Mouse (Mus musculus): ENCODE measurements around the gene Calm1. TPM values are rescaled to one million over a fixed set of nuclear protein-coding genes. Genes with fewer than 3 reads are reported as not detected.
A peak's percentile ranks its signal among the peaks of the same experiment; 100 is the strongest.

Calm1 gene
- polyA plus RNA-seq (2015; fragmentation: Nextera tagmentation; extraction: Ambion mirVana) = 2,617 and 2,778 TPM in 2 replicates

DNA sequence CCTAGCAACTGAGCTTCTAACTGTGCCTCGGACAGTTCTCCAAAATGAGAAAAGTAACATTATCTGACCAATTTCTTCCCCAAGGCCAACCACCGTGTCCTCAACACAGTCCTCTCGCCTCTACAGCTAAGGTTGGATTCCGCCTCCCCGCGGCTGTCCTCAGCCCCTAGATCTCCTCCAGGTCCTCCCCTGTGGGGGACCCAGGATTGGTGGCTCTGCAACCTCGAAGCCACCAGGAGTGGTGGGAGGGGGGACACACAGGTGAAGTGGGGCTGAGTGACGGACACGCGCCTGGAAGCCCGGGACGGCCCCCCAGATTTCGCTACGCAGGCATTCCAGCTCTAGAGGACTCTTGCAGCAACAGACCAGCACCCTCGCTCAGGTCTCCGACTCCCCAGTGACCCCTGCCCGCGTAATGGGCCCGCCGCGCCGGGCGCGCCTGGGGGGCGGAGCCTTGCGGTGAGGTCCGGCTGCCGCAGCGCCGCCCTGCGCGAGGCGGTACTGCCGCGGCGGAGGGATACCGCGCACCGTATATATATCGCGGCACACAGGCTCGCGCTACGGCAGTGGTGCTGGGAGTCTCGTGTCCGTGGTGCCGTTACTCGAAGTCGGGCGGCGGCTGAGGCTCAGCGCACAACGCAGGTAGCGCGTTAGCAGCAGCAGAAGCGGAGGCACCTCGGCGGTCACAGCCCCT lies at the start of gene Calm1:
Gene Calm1 (plus strand): TSS at position 469 of the 694 bp plus-strand sequence.
- peak; percentile 88 for ATAC-seq (ENCODE audit: low FRiP score, low read depth)
- peak within 1 kb of the TSS; percentile 94 for H3K27ac ChIP-seq (replicated peaks)
- H3K4me3 ChIP-seq = peak within 1 kb of the TSS; percentile 100
- peaks cover 28% of the 10 kb centered on the region for H3K4me1 ChIP-seq (replicated peaks)
- H3K9me3 ChIP-seq = no peaks in the 10 kb centered on the region
- under 1% methylated on average over 58 of the region's 58 CpGs for WGBS
- H3K4me2 ChIP-seq = peak within 1 kb of the TSS; percentile 96
- peak within 1 kb of the TSS; percentile 100 for H3K9ac ChIP-seq
- H3K27me3 ChIP-seq = no peaks in the 10 kb centered on the region
- peaks cover 14% of the 10 kb centered on the region for H3K36me3 ChIP-seq

- Histone ChIP-seq H3K4me1 (replicated peaks) (no peaks in the 10 kb centered on the region), H3K4me2 (no peak overlapping the region), H3K36me3 (peaks cover 21% of the 10 kb centered on the region), H3K9me3 (no peaks in the 10 kb centered on the region), H3K27ac (replicated peaks) (no peak overlapping the region), H3K9ac (no peak overlapping the region), H3K27me3 (no peaks in the 10 kb centered on the region), H3K4me3 (no peak overlapping the region)
- ATAC-seq (ENCODE audit: low FRiP score, low read depth) = no peak
- WGBS = 89% methylated on average over 7 of the region's 7 CpGs
Observed at GRCm38 (mm10) chr12:100152466-100152865, 46.8 kb upstream of the Calm1 start.

DNA sequence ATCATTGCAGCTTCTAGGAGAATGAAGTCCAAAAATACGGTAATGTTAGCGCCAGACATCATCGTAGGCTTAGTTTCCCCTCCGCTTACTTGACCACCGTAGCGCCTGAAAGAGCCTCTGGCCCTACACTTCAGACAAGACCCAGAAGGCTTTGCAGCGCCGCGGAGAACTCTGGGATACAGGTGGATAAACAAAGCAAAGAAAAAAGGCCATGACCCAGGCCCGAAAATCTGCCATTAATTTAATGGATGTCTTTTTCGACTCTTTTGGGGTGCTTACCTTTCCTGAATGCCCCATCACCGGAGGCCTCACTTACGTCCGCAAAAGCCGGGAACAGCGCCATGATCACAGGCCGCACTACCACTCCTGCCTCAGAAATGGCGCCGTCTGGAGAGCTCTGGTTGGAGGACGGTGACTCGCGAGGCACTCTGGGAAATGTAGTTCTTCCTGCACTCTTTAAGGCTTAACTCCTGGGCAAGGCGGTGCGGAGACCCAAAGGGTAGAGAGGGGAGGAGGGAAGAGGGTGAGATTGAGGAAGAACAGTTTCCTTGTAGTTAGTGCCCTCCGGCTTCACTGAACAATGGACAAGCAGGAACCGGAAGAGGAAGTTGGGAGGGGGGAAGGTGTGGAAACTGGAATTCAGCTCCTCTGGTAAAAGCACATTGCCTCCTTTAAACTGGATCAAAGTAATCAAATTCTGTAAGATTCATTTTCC lies 39.8 kb upstream of the Calm1 start, which contains the start of gene Nrde2:
Gene Nrde2 (minus strand): TSS at position 393 of the 715 bp plus-strand sequence.
- Histone ChIP-seq H3K27ac (replicated peaks) (peak within 1 kb of the TSS; percentile 81), H3K9me3 (no peaks in the 10 kb centered on the region), H3K9ac (peak within 1 kb of the TSS; percentile 65), H3K4me1 (replicated peaks) (peaks cover 13% of the 10 kb centered on the region), H3K4me3 (peak within 1 kb of the TSS; percentile 58), H3K36me3 (no peaks in the 10 kb centered on the region), H3K27me3 (no peaks in the 10 kb centered on the region), H3K4me2 (peak within 1 kb of the TSS; percentile 64)
- peak; percentile 99 for ATAC-seq (ENCODE audit: low FRiP score, low read depth)
- WGBS = 0% methylated on average over 26 of the region's 26 CpGs

DNA sequence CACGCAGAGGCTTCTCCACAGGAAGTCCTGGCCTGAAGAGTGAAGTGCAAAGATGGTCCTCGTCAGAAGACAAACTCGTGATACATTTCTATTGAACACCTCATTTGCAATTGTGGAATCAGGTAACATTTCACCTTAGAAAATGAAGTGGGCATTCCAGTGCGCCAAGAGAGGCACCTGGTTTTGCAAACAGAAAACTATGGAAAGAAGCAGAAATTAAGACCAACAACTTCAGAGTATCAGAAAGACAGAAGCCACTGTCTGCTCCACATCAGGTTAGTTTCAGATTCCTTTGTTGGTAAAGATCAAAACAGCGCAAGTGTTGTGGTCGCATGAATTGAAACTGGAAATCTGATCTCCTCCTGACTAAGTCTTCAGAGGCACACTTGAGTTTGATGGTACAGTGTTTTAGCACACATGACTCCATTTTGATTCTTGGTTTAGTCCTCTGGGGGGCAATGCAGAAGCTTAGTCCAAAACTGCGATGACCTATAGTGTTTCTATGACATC lies 34.2 kb upstream of the Calm1 start:
- Histone ChIP-seq H3K27ac (replicated peaks) (no peak overlapping the region), H3K9me3 (no peaks in the 10 kb centered on the region), H3K4me3 (no peak overlapping the region), H3K27me3 (no peaks in the 10 kb centered on the region), H3K9ac (no peak overlapping the region), H3K4me2 (no peak overlapping the region), H3K4me1 (replicated peaks) (peaks cover 18% of the 10 kb centered on the region), H3K36me3 (no peaks in the 10 kb centered on the region)
- 74% methylated on average over 7 of the region's 7 CpGs for WGBS
- ATAC-seq (ENCODE audit: low FRiP score, low read depth) = no peak

DNA sequence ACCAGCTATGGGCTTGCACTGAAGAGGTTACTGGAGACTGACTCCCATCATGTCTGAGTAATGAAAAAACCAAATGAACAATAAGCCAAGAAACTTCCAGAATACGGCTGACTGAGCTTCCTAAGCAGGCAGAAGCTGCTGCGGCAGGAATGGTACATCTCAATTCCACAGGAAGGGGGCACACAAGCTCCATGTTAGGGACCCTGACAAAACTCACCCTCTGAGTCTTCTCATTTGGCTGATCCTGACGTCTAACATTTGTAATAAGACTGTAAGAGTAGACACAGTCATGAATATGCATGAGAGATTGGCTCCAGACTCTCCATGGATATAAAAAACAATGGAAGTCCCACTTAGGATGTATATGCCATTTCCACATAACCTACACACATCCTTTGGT lies 33.1 kb upstream of the Calm1 start:
- 12% methylated on average over 3 of the region's 3 CpGs for WGBS
- H3K4me3 ChIP-seq = no peak overlapping the region
- no peak overlapping the region for H3K9ac ChIP-seq
- H3K4me2 ChIP-seq = no peak overlapping the region
- no peaks in the 10 kb centered on the region for H3K27me3 ChIP-seq
- H3K36me3 ChIP-seq = no peaks in the 10 kb centered on the region
- peak overlapping the region; percentile 59; the same call in 1 of the 2 replicates for H3K27ac ChIP-seq (replicated peaks)
- H3K4me1 ChIP-seq (replicated peaks) = peaks cover 18% of the 10 kb centered on the region
- no peaks in the 10 kb centered on the region for H3K9me3 ChIP-seq
- peak; percentile 81 for ATAC-seq (ENCODE audit: low FRiP score, low read depth)

DNA sequence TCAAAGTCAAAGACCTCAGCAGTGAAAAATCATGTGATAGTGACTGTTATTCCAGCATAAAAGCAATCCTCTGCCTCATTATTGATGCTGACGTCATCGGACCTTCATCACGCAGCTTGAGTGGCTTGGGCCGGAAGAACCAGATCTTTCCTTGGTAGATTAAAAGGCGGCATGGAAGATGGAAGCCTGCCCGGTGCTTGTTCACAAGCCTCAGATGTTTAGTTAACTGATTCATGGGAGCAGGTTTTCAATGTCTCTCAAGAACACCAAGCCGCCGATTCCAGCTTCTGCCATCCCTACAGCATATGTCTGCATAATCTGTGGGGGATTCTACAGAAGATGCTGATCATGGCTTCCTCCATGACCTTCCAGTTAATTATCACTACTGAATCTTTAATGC lies 32.3 kb upstream of the Calm1 start:
- Histone ChIP-seq H3K36me3 (no peaks in the 10 kb centered on the region), H3K27me3 (no peaks in the 10 kb centered on the region), H3K9me3 (no peaks in the 10 kb centered on the region), H3K4me2 (no peak overlapping the region), H3K4me3 (no peak overlapping the region), H3K9ac (no peak overlapping the region), H3K4me1 (replicated peaks) (peaks cover 18% of the 10 kb centered on the region), H3K27ac (replicated peaks) (peak overlapping the region; percentile 59; the same call in 1 of the 2 replicates)
- ATAC-seq (ENCODE audit: low FRiP score, low read depth) = no peak
- 63% methylated on average over 8 of the region's 8 CpGs for WGBS

DNA sequence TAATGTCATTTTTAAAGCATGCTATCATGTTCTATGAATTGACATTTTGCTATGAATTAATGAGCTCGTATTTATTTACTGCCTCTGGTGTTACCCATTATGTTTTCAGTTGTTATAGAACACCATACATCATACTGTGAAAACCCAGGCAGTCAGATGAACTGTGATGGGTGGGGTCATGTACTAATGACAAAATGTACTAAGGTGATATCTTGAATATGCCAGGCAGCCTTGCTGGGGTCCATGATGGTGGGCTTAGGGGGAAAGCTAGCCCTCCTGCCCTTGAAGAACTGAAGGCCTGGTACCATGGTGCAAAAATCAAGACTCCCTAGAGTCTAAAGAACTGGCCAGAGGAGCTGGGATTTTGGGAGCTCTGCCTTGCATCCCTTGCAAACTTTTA lies 31.7 kb upstream of the Calm1 start:
- no peaks in the 10 kb centered on the region for H3K9me3 ChIP-seq
- H3K4me1 ChIP-seq (replicated peaks) = peaks cover 18% of the 10 kb centered on the region
- no peak for ATAC-seq (ENCODE audit: low FRiP score, low read depth)
- no peak overlapping the region; the same call in 1 of the 2 replicates for H3K4me2 ChIP-seq
- no peaks in the 10 kb centered on the region for H3K27me3 ChIP-seq
- peak overlapping the region; percentile 70 for H3K27ac ChIP-seq (replicated peaks)
- H3K36me3 ChIP-seq = no peaks in the 10 kb centered on the region
- no peak overlapping the region for H3K4me3 ChIP-seq
- WGBS = 84% methylated on average over 1 of the region's 1 CpGs
- H3K9ac ChIP-seq = no peak overlapping the region

- Histone ChIP-seq H3K9me3 (no peaks in the 10 kb centered on the region), H3K4me3 (peak overlapping the region; percentile 18; the same call in 1 of the 2 replicates), H3K4me2 (peak overlapping the region; percentile 47), H3K27ac (replicated peaks) (peak overlapping the region; percentile 70), H3K36me3 (no peaks in the 10 kb centered on the region), H3K27me3 (no peaks in the 10 kb centered on the region), H3K9ac (peak overlapping the region; percentile 14; the same call in 1 of the 2 replicates), H3K4me1 (replicated peaks) (peaks cover 18% of the 10 kb centered on the region)
- WGBS = 12% methylated on average over 28 of the region's 28 CpGs
- peak; percentile 80 for ATAC-seq (ENCODE audit: low FRiP score, low read depth)
Observed at GRCm38 (mm10) chr12:100167931-100168871, 31.0 kb upstream of the Calm1 start.

DNA sequence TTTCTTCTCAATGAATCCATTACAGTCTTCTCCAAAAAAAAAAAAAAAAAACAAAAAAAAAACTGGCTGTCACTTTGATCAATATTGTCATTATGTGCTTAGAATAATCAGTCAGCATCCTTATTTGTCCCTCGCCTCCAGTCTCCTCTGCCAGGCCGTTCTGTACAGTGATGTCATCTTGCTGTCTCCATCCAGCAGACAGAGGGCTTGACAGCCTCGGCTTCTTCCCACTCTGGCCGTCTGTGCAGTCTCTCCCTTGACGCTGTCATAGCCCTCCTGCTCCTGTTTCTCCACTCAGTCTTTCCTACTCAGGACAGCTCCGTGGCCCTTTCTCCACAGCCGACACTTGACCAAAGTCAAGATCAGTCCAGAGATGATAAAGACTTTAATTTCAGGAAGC lies 26.8 kb upstream of the Calm1 start:
- peaks cover 15% of the 10 kb centered on the region for H3K4me1 ChIP-seq (replicated peaks)
- H3K27ac ChIP-seq (replicated peaks) = no peak overlapping the region
- no peak overlapping the region for H3K4me3 ChIP-seq
- WGBS = 68% methylated on average over 7 of the region's 7 CpGs
- no peak overlapping the region for H3K9ac ChIP-seq
- H3K36me3 ChIP-seq = no peaks in the 10 kb centered on the region
- H3K27me3 ChIP-seq = no peaks in the 10 kb centered on the region
- no peak overlapping the region for H3K4me2 ChIP-seq
- no peaks in the 10 kb centered on the region for H3K9me3 ChIP-seq
- no peak for ATAC-seq (ENCODE audit: low FRiP score, low read depth)

GRCm38 (mm10) chr12:100176469-100177056 lies 22.7 kb upstream of the Calm1 start:
- H3K4me3 ChIP-seq = no peak overlapping the region
- peak overlapping the region; percentile 43 for H3K27ac ChIP-seq (replicated peaks)
- H3K4me1 ChIP-seq (replicated peaks) = 0 out of 2 replicates have a peak, but pooled peaks cover 4% of the 10 kb centered on the region
- ATAC-seq (ENCODE audit: low FRiP score, low read depth) = peak; percentile 83
- H3K36me3 ChIP-seq = no peaks in the 10 kb centered on the region
- H3K4me2 ChIP-seq = no peak overlapping the region
- H3K9me3 ChIP-seq = no peaks in the 10 kb centered on the region
- 39% methylated on average over 11 of the region's 11 CpGs for WGBS
- no peaks in the 10 kb centered on the region for H3K27me3 ChIP-seq
- H3K9ac ChIP-seq = no peak overlapping the region

GRCm38 (mm10) chr12:100178898-100179440 lies 20.3 kb upstream of the Calm1 start:
- WGBS = 40% methylated on average over 6 of the region's 6 CpGs
- Histone ChIP-seq H3K36me3 (no peaks in the 10 kb centered on the region), H3K9me3 (no peaks in the 10 kb centered on the region), H3K27me3 (no peaks in the 10 kb centered on the region), H3K4me1 (replicated peaks) (0 out of 2 replicates have a peak, but pooled peaks cover 4% of the 10 kb centered on the region), H3K9ac (no peak overlapping the region), H3K4me3 (no peak overlapping the region), H3K4me2 (no peak overlapping the region), H3K27ac (replicated peaks) (no peak overlapping the region)
- no peak for ATAC-seq (ENCODE audit: low FRiP score, low read depth)

Data from hindbrain, embryonic 15.5 days (tissue).